Mouse (Mus musculus) limb, embryonic 14.5 days (tissue): ENCODE results near the gene Tppp3. TPM values are rescaled to one million over a fixed set of nuclear protein-coding genes. Genes with fewer than 3 reads are reported as not detected.

Experiments used
- ATAC-seq: fragments of 200-750 bp; cut with Nextera tagmentation; 2 replicates; pipeline ENCODE4 v1.8.0; 2017; ENCODE audit warnings: low read depth, moderate number of reproducible peaks, moderate TSS enrichment; ENCODE audit not compliant: low FRiP score
- DNase-seq: peaks from one replicate; pipeline ENCODE4 v3.0.0-alpha.2; 2015; ENCODE audit warnings: low spot score
- H3K27ac ChIP-seq: fragments of 300-500 bp; sonication (generic); replicated peaks from 2 replicates; pipeline ENCODE4 v1.5.1; 2014; ENCODE audit warnings: low read depth, mild to moderate bottlenecking, low read length, moderate library complexity, mixed read lengths
- H3K27me3 ChIP-seq: fragments of 300-500 bp; sonication (generic); 2 replicates; pipeline ENCODE4 v1.6.1; 2014; ENCODE audit warnings: low read length, mixed read lengths; ENCODE audit not compliant: control insufficient read depth, insufficient read depth
- H3K36me3 ChIP-seq: fragments of 300-500 bp; sonication (generic); 2 replicates; pipeline ENCODE4 v1.6.1; 2014; ENCODE audit warnings: mild to moderate bottlenecking, low read length, moderate library complexity, mixed read lengths; ENCODE audit not compliant: control insufficient read depth, insufficient read depth
- H3K4me1 ChIP-seq: fragments of 300-500 bp; sonication (generic); 2 replicates; pipeline ENCODE4 v1.6.1; 2014; ENCODE audit warnings: antibody characterized with exemption, low read length, mixed read lengths; ENCODE audit not compliant: control insufficient read depth, insufficient read depth
- H3K4me2 ChIP-seq: fragments of 300-500 bp; sonication (generic); replicated peaks from 2 replicates; pipeline ENCODE4 v1.6.1; 2014; ENCODE audit warnings: low read depth, mild to moderate bottlenecking, low read length, moderate library complexity; ENCODE audit not compliant: severe bottlenecking
- H3K4me3 ChIP-seq: fragments of 300-500 bp; sonication (generic); replicated peaks from 2 replicates; pipeline ENCODE4 v1.5.1; 2014; ENCODE audit warnings: low read length
- H3K9ac ChIP-seq: fragments of 300-500 bp; sonication (generic); 2 replicates; pipeline ENCODE4 v1.6.1; 2014; ENCODE audit warnings: mild to moderate bottlenecking, low read depth, low read length, moderate library complexity; ENCODE audit not compliant: severe bottlenecking
- H3K9me3 ChIP-seq: fragments of 300-500 bp; sonication (generic); 2 replicates; pipeline ENCODE4 v1.6.1; 2016; ENCODE audit warnings: low read length; ENCODE audit not compliant: control insufficient read depth
- POLR2A ChIP-seq: fragments of 200-500 bp; IDR thresholded peaks from 2 replicates; pipeline ENCODE4 v1.8.0; 2012; ENCODE audit warnings: inconsistent platforms, mild to moderate bottlenecking, moderate library complexity, borderline replicate concordance; ENCODE audit not compliant: insufficient read depth, insufficient read length; ENCODE audit errors: extremely low read depth
- WGBS: fragments of 180-500 bp; shearing (Covaris S2); extraction: QIAGEN DNeasy Blood & Tissue Kit; methylation state at CpG from one replicate; pipeline ENCODE4 v1.1.7; 2014; 5-methylcytosine and 5-hydroxymethylcytosine counted together
- polyA plus RNA-seq, 2 experiments: library from polyadenylated mRNA; depleted of rRNA in 1 of 2; stranded (reverse) in 1 of 2; unstranded in 1 of 2; fragments of >200 nt; fragmentation: Nextera tagmentation in 1 of 2; extraction: Ambion mirVana in 1 of 2; gene quantifications; 2 replicates each; pipeline versions ENCODE4 v1.2.1 to v1.2.3; 2012 to 2014

Tppp3 gene
- polyA plus RNA-seq, 2 experiments: 130 to 164 TPM

DNA sequence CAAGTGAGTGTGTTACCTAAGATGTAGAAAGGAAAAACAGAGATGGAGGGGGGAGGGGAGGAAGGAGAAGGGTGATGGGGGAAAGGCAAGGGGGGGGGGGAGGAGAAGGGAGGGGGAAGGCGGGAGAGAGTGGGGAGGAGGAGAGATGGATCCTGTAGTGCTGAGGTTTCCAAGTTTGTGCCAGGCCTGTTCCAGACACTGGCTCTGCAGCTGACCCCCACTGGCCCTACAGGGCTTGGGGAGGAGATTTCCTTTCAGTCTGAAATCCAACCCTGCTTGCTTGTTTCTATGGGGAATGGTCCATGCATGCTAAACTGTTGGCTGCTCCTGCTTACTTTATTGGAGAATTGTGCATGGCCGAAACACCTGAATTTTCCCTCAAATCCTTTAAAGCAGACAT, 37.4 kb upstream of the Tppp3 start:
- WGBS: 39% methylated on average over 1 of the region's 2 CpGs
- no peaks in the 10 kb centered on the region for H3K36me3 ChIP-seq
- H3K27ac ChIP-seq: peak overlapping the region; percentile 55
- 0 out of 2 replicates have a peak overlapping the region, but pooled peaks have one; percentile 3 for H3K4me2 ChIP-seq
- H3K27me3 ChIP-seq: no peaks in the 10 kb centered on the region
- peaks cover 28% of the 10 kb centered on the region for H3K4me1 ChIP-seq
- ATAC-seq (peak; percentile 56), DNase-seq (peak; percentile 36)
- H3K9ac ChIP-seq: 0 out of 2 replicates have a peak overlapping the region, but pooled peaks have one; percentile 12
- H3K9me3 ChIP-seq: no peaks in the 10 kb centered on the region
- no peak overlapping the region for H3K4me3 ChIP-seq
- TF ChIP-seq POLR2A: no peak

DNA sequence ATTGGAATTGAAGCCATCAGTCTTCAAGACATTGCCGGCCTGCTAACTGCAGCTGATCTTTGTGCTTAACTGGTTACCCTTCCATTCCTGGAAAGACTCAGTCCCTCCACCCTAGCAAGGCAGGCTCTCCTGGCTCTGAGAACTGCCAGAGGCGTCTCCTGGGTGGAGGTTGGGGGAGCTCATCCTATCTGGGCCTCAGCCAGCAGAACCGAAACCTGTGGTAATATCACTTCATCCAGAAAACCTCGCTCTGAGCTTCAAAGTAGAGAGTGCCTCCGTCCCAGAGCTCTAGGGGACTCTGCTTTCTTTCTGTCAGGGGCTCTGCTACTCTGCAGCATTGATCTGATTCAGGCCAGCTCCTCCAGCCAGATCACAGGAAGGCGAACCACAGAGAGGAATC, 35.7 kb upstream of the Tppp3 start:
- 0 out of 2 replicates have a peak overlapping the region, but pooled peaks have one; percentile 13 for H3K27ac ChIP-seq
- no peak overlapping the region for H3K4me3 ChIP-seq
- no peak overlapping the region for H3K4me2 ChIP-seq
- no peak for DNase-seq
- no peaks in the 10 kb centered on the region for H3K36me3 ChIP-seq
- WGBS: 64% methylated on average over 6 of the region's 6 CpGs
- H3K9ac ChIP-seq: no peak overlapping the region
- TF ChIP-seq POLR2A: no peak
- peaks cover 28% of the 10 kb centered on the region for H3K4me1 ChIP-seq
- no peaks in the 10 kb centered on the region for H3K27me3 ChIP-seq
- no peak for ATAC-seq
- H3K9me3 ChIP-seq: no peaks in the 10 kb centered on the region

DNA sequence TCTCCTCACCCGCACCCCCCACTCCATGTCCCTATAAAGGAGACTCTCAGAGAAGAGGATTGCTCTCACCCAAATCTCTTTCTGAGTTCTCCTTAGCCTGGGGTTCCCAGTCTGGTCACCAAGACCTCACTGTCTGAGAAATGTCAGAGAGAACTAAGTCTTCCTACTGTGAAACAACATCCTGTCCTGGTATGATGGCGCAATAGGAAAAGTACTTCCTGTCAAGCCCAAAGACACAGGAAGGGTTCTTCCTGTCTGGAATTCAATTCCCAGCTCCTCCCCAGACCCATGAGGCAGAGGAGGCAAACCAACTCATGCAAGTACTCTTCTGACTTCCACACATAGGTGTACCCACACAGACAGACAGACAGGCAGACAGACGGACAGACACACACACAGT, 33.3 kb upstream of the Tppp3 start:
- H3K36me3 ChIP-seq: no peaks in the 10 kb centered on the region
- no peak overlapping the region for H3K27ac ChIP-seq
- H3K27me3 ChIP-seq: no peaks in the 10 kb centered on the region
- 87% methylated on average over 3 of the region's 3 CpGs for WGBS
- no peak overlapping the region for H3K4me2 ChIP-seq
- peaks cover 16% of the 10 kb centered on the region for H3K4me1 ChIP-seq
- ATAC-seq (no peak), DNase-seq (no peak)
- no peak overlapping the region for H3K9ac ChIP-seq
- no peaks in the 10 kb centered on the region for H3K9me3 ChIP-seq
- no peak overlapping the region for H3K4me3 ChIP-seq
- no peak for TF ChIP-seq POLR2A

DNA sequence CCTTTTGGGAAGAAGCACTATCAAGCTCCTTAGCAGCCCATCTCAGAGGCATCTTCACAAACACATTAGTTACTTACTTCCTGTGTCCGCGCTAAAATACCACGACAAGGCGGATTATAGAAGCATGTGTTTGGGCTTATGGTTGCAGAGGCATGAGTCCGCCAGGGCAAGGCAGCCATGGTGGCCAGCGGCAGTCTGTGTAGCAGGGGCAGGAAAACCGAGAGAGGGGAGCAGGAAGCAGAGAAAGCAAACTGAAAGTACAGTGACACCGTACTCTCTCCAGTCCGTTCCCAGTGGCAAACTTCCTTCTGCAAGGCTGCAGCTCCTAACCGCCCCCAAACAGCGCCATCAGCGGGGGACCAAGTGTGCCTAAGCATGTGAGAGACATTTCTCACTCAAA, 28.5 kb upstream of the Tppp3 start:
- no peak overlapping the region for H3K4me2 ChIP-seq
- no peak for TF ChIP-seq POLR2A
- H3K36me3 ChIP-seq: no peaks in the 10 kb centered on the region
- ATAC-seq (no peak), DNase-seq (no peak)
- H3K4me3 ChIP-seq: no peak overlapping the region
- no peaks in the 10 kb centered on the region for H3K9me3 ChIP-seq
- no peaks in the 10 kb centered on the region for H3K27me3 ChIP-seq
- peaks cover 13% of the 10 kb centered on the region for H3K4me1 ChIP-seq
- 62% methylated on average over 12 of the region's 12 CpGs for WGBS
- no peak overlapping the region for H3K27ac ChIP-seq
- H3K9ac ChIP-seq: no peak overlapping the region

DNA sequence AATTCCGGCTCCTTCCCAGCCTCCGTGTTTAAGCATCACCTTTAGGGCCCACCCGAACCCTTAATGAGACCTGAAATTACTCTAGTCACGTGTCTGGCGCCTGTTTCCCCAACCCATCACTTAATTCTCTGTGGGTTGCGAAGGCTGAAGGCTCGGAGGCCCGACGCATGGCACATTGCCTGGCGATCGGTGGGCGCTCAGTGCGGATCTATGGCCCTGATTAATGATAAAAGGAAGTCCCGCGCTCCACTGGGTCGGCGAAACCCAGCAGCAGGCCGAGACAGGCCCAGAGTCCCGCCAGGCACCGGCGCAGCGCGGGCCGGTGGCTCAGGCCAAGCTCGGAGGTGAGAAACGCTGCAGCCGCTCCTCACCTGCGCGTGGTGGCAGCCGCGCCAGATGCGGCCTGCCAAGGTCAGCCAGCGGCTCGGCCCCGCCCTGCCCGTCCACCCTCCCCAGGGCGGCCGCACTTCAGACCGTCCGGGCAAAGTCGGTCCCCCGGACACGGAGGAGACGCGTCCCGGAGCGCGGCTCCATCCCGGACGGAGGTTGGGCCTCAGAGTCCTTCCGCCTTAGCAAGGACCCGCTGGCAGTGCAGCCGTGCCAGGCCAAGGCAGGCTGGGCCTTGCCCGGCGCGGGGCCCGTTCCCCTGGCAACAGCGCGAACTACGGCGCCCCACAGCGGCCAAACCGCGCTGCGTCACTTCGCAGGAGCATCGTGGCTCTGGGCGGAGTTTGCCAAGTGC, 25.3 kb upstream of the Tppp3 start, which contains the start of gene Zdhhc1:
TSS of gene Zdhhc1 (minus strand) at position 464 of the 742 bp plus-strand sequence.
- H3K27ac ChIP-seq: peak within 1 kb of the TSS; percentile 76
- DNase-seq (peak; percentile 73), ATAC-seq (peak; percentile 82)
- under 1% methylated on average over 58 of the region's 68 CpGs for WGBS
- no peaks in the 10 kb centered on the region for H3K27me3 ChIP-seq
- H3K4me2 ChIP-seq: peak within 1 kb of the TSS; percentile 73
- peak within 1 kb of the TSS; percentile 83 for H3K9ac ChIP-seq
- no peaks in the 10 kb centered on the region for H3K36me3 ChIP-seq
- TF ChIP-seq POLR2A: peak; percentile 71; the same call in 1 of the 2 replicates
- peaks cover 13% of the 10 kb centered on the region for H3K4me1 ChIP-seq
- H3K9me3 ChIP-seq: no peaks in the 10 kb centered on the region
- H3K4me3 ChIP-seq: peak within 1 kb of the TSS; percentile 63
